Mouse (Mus musculus) heart, adult 11 months (tissue): ENCODE data around the gene Vmn2r59.
"Not testable (repeated sequence)": the region's sequence is repeated elsewhere in the genome, so short reads cannot be mapped to it uniquely, and the experiment has no call there.

Source experiments
- DNase-seq: peaks from one replicate; pipeline ENCODE4 v3.0.0; 2022

Vmn2r59 gene

GRCm38 (mm10) chr7:42058923-42059322 lies at the start of gene Vmn2r59:
Gene Vmn2r59 (minus strand): TSS chr7:42059023.
- no peak for DNase-seq

GRCm38 (mm10) chr7:42107470-42107869 lies 48.6 kb upstream of the Vmn2r59 start, which contains the start of gene Vmn2r60:
Gene Vmn2r60 (plus strand): TSS chr7:42107770.
- no peak for DNase-seq

- DNase-seq = not testable (repeated sequence)
These were observed 48.2 kb upstream of the Vmn2r59 start for GRCm38 (mm10) chr7:42107061-42107460.
